In genomic region chr8:47781881-47782280, GRCm38 (mm10) we compare ENCODE assay signal across 26 mouse cellular contexts. TPM values are rescaled to one million over a fixed set of nuclear protein-coding genes. Genes with fewer than 3 reads are reported as not detected.
DNase-seq lines count a peak whose midpoint lies in the region; ATAC-seq and TF ChIP-seq lines count a peak whose summit lies in the region.
"Had no signal": no experiment of that assay in that cellular context is flagged by ENCODE, and none has a peak within 500 bp of the region (broad histone marks: within the 10 kb centered on the region; RNA-seq: fewer than 3 reads in every experiment).

No protein-coding gene starts in this region.

- DNase-seq in kidney, adult 2 months, result peak; percentile 70
- DNase-seq in kidney, postnatal 25 days, result peak; percentile 4 to 58
- DNase-seq in kidney, adult 18-20 months, result no peak
- peak; percentile 71 for DNase-seq in Muller cell, postnatal 12 days (ENCODE audit: inconsistent ontology term)
- DNase-seq in c-Kit-positive CD71-positive TER-119-positive erythroid progenitor cells, embryonic 14.5 days (ENCODE audit: low spot score), result no peak
- DNase-seq: adrenal gland, adult 2 months; adrenal gland, postnatal 14 days; B cell, adult 2 months; cerebellum, adult 11-12 months; cerebellum, adult 8-10 months; cerebellum, postnatal 36 days; gastrocnemius, postnatal 14 days; heart, adult 11 months had no signal

- H3K9me3 ChIP-seq in kidney, embryonic 16.5 days (ENCODE audit: low read length), result 0 out of 2 replicates have a peak, but pooled peaks cover 5% of the 10 kb centered on the region
- H3K9me3 ChIP-seq: G1E; hindbrain, embryonic 12.5 days; hindbrain, embryonic 15.5 days had no signal

- 79% methylated on average over 4 of the region's 4 CpGs for WGBS in kidney, adult 2 months
- WGBS in kidney, embryonic 16.5 days, result 92% methylated on average over 4 of the region's 4 CpGs

- H3K36me3 ChIP-seq in kidney, adult 2 months (ENCODE audit: control insufficient read depth, insufficient read depth, low read length), result no peaks in the 10 kb centered on the region
- no peaks in the 10 kb centered on the region for H3K36me3 ChIP-seq in kidney, embryonic 16.5 days (ENCODE audit: insufficient read depth, low read length)
- H3K36me3 ChIP-seq: forebrain, embryonic 10.5 days; G1E; hindbrain, embryonic 12.5 days; hindbrain, embryonic 15.5 days had no signal

- H3K4me3 ChIP-seq in kidney, adult 2 months (ENCODE audit: insufficient read depth, low read depth, low read length), result no peak overlapping the region
- no peak overlapping the region for H3K4me3 ChIP-seq in kidney, embryonic 16.5 days (ENCODE audit: low read length)
- H3K4me3 ChIP-seq: forebrain, embryonic 10.5 days; forebrain, embryonic 13.5 days; hindbrain, embryonic 12.5 days; hindbrain, embryonic 15.5 days had no signal

- H3K4me2 ChIP-seq in kidney, embryonic 16.5 days (replicated peaks; ENCODE audit: low read depth, low read length), result no peak overlapping the region
- H3K4me2 ChIP-seq: forebrain, embryonic 13.5 days; heart, embryonic 11.5 days; hindbrain, embryonic 12.5 days; hindbrain, embryonic 15.5 days had no signal

- no peak for ATAC-seq in kidney, embryonic 16.5 days (ENCODE audit: low FRiP score, low TSS enrichment)
- ATAC-seq: forebrain, embryonic 13.5 days; forebrain, embryonic 16.5 days had no signal

- no peak for TF ChIP-seq POLR2A in kidney, adult 2 months (IDR thresholded peaks at IDR 0.05; ENCODE audit: low read depth, low read length)

- H3K9ac ChIP-seq in kidney, embryonic 16.5 days (replicated peaks; ENCODE audit: low read length), result no peak overlapping the region
- H3K9ac ChIP-seq: forebrain, embryonic 13.5 days; hindbrain, embryonic 12.5 days; hindbrain, embryonic 15.5 days had no signal

- no peak for TF ChIP-seq CTCF in kidney, adult 2 months (conservative IDR thresholded peaks at IDR 0.05; ENCODE audit: insufficient read depth, insufficient read length, low read depth, low read length)

- H3K27me3 ChIP-seq in kidney, adult 2 months (replicated peaks; ENCODE audit: control insufficient read depth, insufficient read depth, low read length), result no peaks in the 10 kb centered on the region
- H3K27me3 ChIP-seq in kidney, embryonic 16.5 days (ENCODE audit: insufficient read depth, low read length), result no peaks in the 10 kb centered on the region
- H3K27me3 ChIP-seq: CH12.LX; forebrain, embryonic 13.5 days; hindbrain, embryonic 12.5 days; hindbrain, embryonic 15.5 days had no signal

- no peak overlapping the region for H3K27ac ChIP-seq in kidney, adult 2 months (ENCODE audit: insufficient read depth, low read depth, low read length)
- no peak overlapping the region for H3K27ac ChIP-seq in kidney, embryonic 16.5 days (ENCODE audit: low read length)
- H3K27ac ChIP-seq: forebrain, embryonic 10.5 days; forebrain, embryonic 13.5 days; hindbrain, embryonic 12.5 days; hindbrain, embryonic 15.5 days had no signal

- H3K4me1 ChIP-seq in kidney, adult 2 months (ENCODE audit: control insufficient read depth, insufficient read depth, low read length), result peaks cover 3% of the 10 kb centered on the region; the same call in 1 of the 2 replicates
- no peaks in the 10 kb centered on the region for H3K4me1 ChIP-seq in kidney, embryonic 16.5 days (ENCODE audit: insufficient read depth, low read length)
- H3K4me1 ChIP-seq: forebrain, embryonic 13.5 days; hindbrain, embryonic 12.5 days; hindbrain, embryonic 15.5 days had no signal

RNA-seq across cellular contexts. Expression of gene Cldn24, which starts 40.1 kb away (rescaled TPM):
- not detected in 2 replicates for polyA plus RNA-seq in kidney, adult 2 months (2012; rRNA removed)
- polyA plus RNA-seq in kidney, embryonic 16.5 days (2015; fragmentation: Nextera tagmentation; extraction: Ambion mirVana), result not detected in 2 replicates
- polyA plus RNA-seq: adrenal gland, adult 2 months; embryonic facial prominence, embryonic 11.5 days; embryonic facial prominence, embryonic 14.5 days; forebrain, embryonic 10.5 days; forebrain, embryonic 13.5 days; forebrain, embryonic 16.5 days; G1E; heart, embryonic 11.5 days; heart, embryonic 14.5 days; heart, postnatal 0 days; hindbrain, embryonic 15.5 days had no signal

RNA-seq across cellular contexts. Expression of gene Cldn22, which starts 42.4 kb away (rescaled TPM):
- 0.77 and 1.3 TPM in 2 replicates for polyA plus RNA-seq in kidney, adult 2 months (2012; rRNA removed)
- polyA plus RNA-seq in kidney, embryonic 16.5 days (2015; fragmentation: Nextera tagmentation; extraction: Ambion mirVana), result not detected in 2 replicates
- polyA plus RNA-seq: embryonic facial prominence, embryonic 11.5 days; embryonic facial prominence, embryonic 14.5 days; forebrain, embryonic 10.5 days; forebrain, embryonic 13.5 days; forebrain, embryonic 16.5 days; G1E; heart, embryonic 11.5 days; heart, embryonic 14.5 days; heart, postnatal 0 days; hindbrain, embryonic 12.5 days; hindbrain, embryonic 15.5 days had no signal

Comparison
In these comparisons a context has a peak if more than half of its experiments do, and no peak if none do; other contexts are left out.
1. DNase-seq: peak in kidney, adult 2 months (single experiment), kidney, postnatal 25 days (2 of 2) and Muller cell, postnatal 12 days (single experiment); none in kidney, adult 18-20 months (single experiment) and c-Kit-positive CD71-positive TER-119-positive erythroid progenitor cells, embryonic 14.5 days (single experiment).